Mouse (Mus musculus): ENCODE results near the gene Nrxn3. TPM values are rescaled to one million over a fixed set of nuclear protein-coding genes. Genes with fewer than 3 reads are reported as not detected.

Gene Nrxn3
- polyA plus RNA-seq, 1 experiment = 1.0 TPM

- H3K27ac ChIP-seq (ENCODE audit: control insufficient read depth, insufficient read depth, low read depth, low read length, poor library complexity) = no peak overlapping the region
- no peak overlapping the region for H3K4me3 ChIP-seq (replicated peaks; ENCODE audit: control insufficient read depth, low read depth, low read length)
- no peaks in the 10 kb centered on the region for H3K4me1 ChIP-seq (ENCODE audit: control insufficient read depth, insufficient read depth, low read length)
- no peak for TF ChIP-seq CTCF (IDR thresholded peaks at IDR 0.05; ENCODE audit: control insufficient read depth, insufficient read depth, low read length)
- TF ChIP-seq POLR2A (IDR thresholded peaks at IDR 0.05; ENCODE audit: borderline replicate concordance, control insufficient read depth, low read depth, low read length) = no peak
Measured at GRCm38 (mm10) chr12:89072436-89072835, 349.8 kb downstream of the Nrxn3 start.

- Histone ChIP-seq H3K4me3 (replicated peaks; ENCODE audit: control insufficient read depth, low read depth, low read length) (no peak overlapping the region), H3K4me1 (ENCODE audit: control insufficient read depth, insufficient read depth, low read length) (no peaks in the 10 kb centered on the region), H3K27ac (ENCODE audit: control insufficient read depth, insufficient read depth, low read depth, low read length, poor library complexity) (no peak overlapping the region)
- WGBS = 66% methylated on average over 5 of the region's 5 CpGs
- no peak for TF ChIP-seq CTCF (IDR thresholded peaks at IDR 0.05; ENCODE audit: control insufficient read depth, insufficient read depth, low read length)
- TF ChIP-seq POLR2A (IDR thresholded peaks at IDR 0.05; ENCODE audit: borderline replicate concordance, control insufficient read depth, low read depth, low read length) = no peak
Measured at GRCm38 (mm10) chr12:89073167-89073743, 350.6 kb downstream of the Nrxn3 start.

- 63% methylated on average over 10 of the region's 10 CpGs for WGBS
- H3K4me1 ChIP-seq (ENCODE audit: control insufficient read depth, insufficient read depth, low read length) = no peaks in the 10 kb centered on the region
- H3K27ac ChIP-seq (ENCODE audit: control insufficient read depth, insufficient read depth, low read depth, low read length, poor library complexity) = no peak overlapping the region
- TF ChIP-seq CTCF (IDR thresholded peaks at IDR 0.05; ENCODE audit: control insufficient read depth, insufficient read depth, low read length) = no peak
- no peak for TF ChIP-seq POLR2A (IDR thresholded peaks at IDR 0.05; ENCODE audit: borderline replicate concordance, control insufficient read depth, low read depth, low read length)
- no peak overlapping the region for H3K4me3 ChIP-seq (replicated peaks; ENCODE audit: control insufficient read depth, low read depth, low read length)
Measured at GRCm38 (mm10) chr12:89074551-89075295, 352.0 kb downstream of the Nrxn3 start.

- Histone ChIP-seq H3K4me1 (ENCODE audit: control insufficient read depth, insufficient read depth, low read length) (no peaks in the 10 kb centered on the region), H3K27ac (ENCODE audit: control insufficient read depth, insufficient read depth, low read depth, low read length, poor library complexity) (no peak overlapping the region), H3K4me3 (replicated peaks; ENCODE audit: control insufficient read depth, low read depth, low read length) (no peak overlapping the region)
- TF ChIP-seq POLR2A (IDR thresholded peaks at IDR 0.05; ENCODE audit: borderline replicate concordance, control insufficient read depth, low read depth, low read length) (no peak), CTCF (IDR thresholded peaks at IDR 0.05; ENCODE audit: control insufficient read depth, insufficient read depth, low read length) (no peak)
- WGBS = 79% methylated on average over 8 of the region's 8 CpGs
Measured at GRCm38 (mm10) chr12:89093806-89094479, 371.3 kb downstream of the Nrxn3 start.

- 83% methylated on average over 2 of the region's 2 CpGs for WGBS
- no peak overlapping the region for H3K4me3 ChIP-seq (replicated peaks; ENCODE audit: control insufficient read depth, low read depth, low read length)
- no peak overlapping the region for H3K27ac ChIP-seq (ENCODE audit: control insufficient read depth, insufficient read depth, low read depth, low read length, poor library complexity)
- TF ChIP-seq CTCF (IDR thresholded peaks at IDR 0.05; ENCODE audit: control insufficient read depth, insufficient read depth, low read length) = no peak
- TF ChIP-seq POLR2A (IDR thresholded peaks at IDR 0.05; ENCODE audit: borderline replicate concordance, control insufficient read depth, low read depth, low read length) = no peak
- H3K4me1 ChIP-seq (ENCODE audit: control insufficient read depth, insufficient read depth, low read length) = no peaks in the 10 kb centered on the region
Measured at GRCm38 (mm10) chr12:89097561-89097960, 374.9 kb downstream of the Nrxn3 start.

GRCm38 (mm10) chr12:89106029-89106733, 383.5 kb downstream of the Nrxn3 start:
- WGBS = 15% methylated on average over 9 of the region's 9 CpGs
- no peak for TF ChIP-seq POLR2A (IDR thresholded peaks at IDR 0.05; ENCODE audit: borderline replicate concordance, control insufficient read depth, low read depth, low read length)
- TF ChIP-seq CTCF (IDR thresholded peaks at IDR 0.05; ENCODE audit: control insufficient read depth, insufficient read depth, low read length) = no peak
- Histone ChIP-seq H3K4me3 (replicated peaks; ENCODE audit: control insufficient read depth, low read depth, low read length) (no peak overlapping the region), H3K4me1 (ENCODE audit: control insufficient read depth, insufficient read depth, low read length) (no peaks in the 10 kb centered on the region), H3K27ac (ENCODE audit: control insufficient read depth, insufficient read depth, low read depth, low read length, poor library complexity) (no peak overlapping the region)

GRCm38 (mm10) chr12:89106881-89107584, 384.4 kb downstream of the Nrxn3 start:
- WGBS = 21% methylated on average over 6 of the region's 6 CpGs
- TF ChIP-seq CTCF (IDR thresholded peaks at IDR 0.05; ENCODE audit: control insufficient read depth, insufficient read depth, low read length) = no peak
- no peak for TF ChIP-seq POLR2A (IDR thresholded peaks at IDR 0.05; ENCODE audit: borderline replicate concordance, control insufficient read depth, low read depth, low read length)
- Histone ChIP-seq H3K4me1 (ENCODE audit: control insufficient read depth, insufficient read depth, low read length) (no peaks in the 10 kb centered on the region), H3K27ac (ENCODE audit: control insufficient read depth, insufficient read depth, low read depth, low read length, poor library complexity) (no peak overlapping the region), H3K4me3 (replicated peaks; ENCODE audit: control insufficient read depth, low read depth, low read length) (no peak overlapping the region)
